Mouse (Mus musculus): ENCODE measurements around the gene Rbm25. TPM values are rescaled to one million over a fixed set of nuclear protein-coding genes. Genes with fewer than 3 reads are reported as not detected.
A peak's percentile ranks its signal among the peaks of the same experiment; 100 is the strongest.

Gene Rbm25
- polyA plus RNA-seq, 1 experiment from 2014 or later, result 199 TPM

GRCm38 (mm10) chr12:83686575-83687350 is 55.7 kb downstream of the Rbm25 start:
- DNase-seq (ENCODE audit: low spot score), result peak; percentile 38
- no peak overlapping the region for H3K9ac ChIP-seq (ENCODE audit: low read depth, low read length)
- peaks cover 4% of the 10 kb centered on the region; the same call in 1 of the 2 replicates for H3K4me1 ChIP-seq (replicated peaks; ENCODE audit: insufficient read depth, low read length)
- H3K27ac ChIP-seq, result peak overlapping the region; percentile 95
- H3K9me3 ChIP-seq (replicated peaks; ENCODE audit: low read length), result no peaks in the 10 kb centered on the region
- ATAC-seq (replicated peaks; ENCODE audit: low FRiP score, low read depth), result 0 out of 2 replicates have a peak, but pooled peaks have one; percentile 38
- no peak overlapping the region for H3K4me3 ChIP-seq (replicated peaks; ENCODE audit: low read depth, low read length)
- 81% methylated on average over 9 of the region's 9 CpGs for WGBS
- no peaks in the 10 kb centered on the region for H3K27me3 ChIP-seq (ENCODE audit: insufficient read depth, low read length)
- H3K36me3 ChIP-seq (ENCODE audit: insufficient read depth, low read length), result peaks cover 10% of the 10 kb centered on the region; the same call in 1 of the 2 replicates
- TF ChIP-seq CTCF (IDR thresholded peaks at IDR 0.05; ENCODE audit: low read depth), result peak; percentile 19; the same call in 1 of the 2 replicates
- no peak overlapping the region for H3K4me2 ChIP-seq (ENCODE audit: low read length)

DNA sequence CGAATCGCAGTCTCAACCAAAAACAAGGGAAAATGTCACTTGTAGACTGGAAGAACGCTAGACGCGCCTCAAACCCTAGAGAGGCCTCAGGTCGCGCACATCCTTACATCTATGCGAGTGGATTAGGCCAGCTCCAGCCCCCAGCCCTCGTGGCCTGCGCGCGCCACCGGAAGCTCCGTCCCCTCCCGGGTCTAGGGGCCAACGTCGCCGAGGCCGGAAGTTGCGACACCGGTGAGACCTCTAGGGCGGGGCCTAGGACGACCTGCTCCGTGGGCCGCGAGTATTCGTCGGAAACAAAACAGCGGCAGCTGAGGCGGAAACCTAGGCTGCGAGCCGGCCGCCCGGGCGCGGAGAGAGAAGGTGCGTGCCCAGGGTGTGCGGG is 56.9 kb downstream of the Rbm25 start, which contains the start of gene Psen1:
Psen1 (plus strand) TSS at position 219 of the 382 bp plus-strand sequence.
- Histone ChIP-seq H3K4me3 (replicated peaks; ENCODE audit: low read depth, low read length) (peak within 1 kb of the TSS; percentile 82), H3K27me3 (ENCODE audit: insufficient read depth, low read length) (no peaks in the 10 kb centered on the region), H3K36me3 (ENCODE audit: insufficient read depth, low read length) (0 out of 2 replicates have a peak, but pooled peaks cover 4% of the 10 kb centered on the region), H3K27ac (peak within 1 kb of the TSS; percentile 95), H3K9ac (ENCODE audit: low read depth, low read length) (peak within 1 kb of the TSS; percentile 84), H3K4me2 (ENCODE audit: low read length) (peak within 1 kb of the TSS; percentile 78), H3K4me1 (replicated peaks; ENCODE audit: insufficient read depth, low read length) (peaks cover 4% of the 10 kb centered on the region; the same call in 1 of the 2 replicates), H3K9me3 (replicated peaks; ENCODE audit: low read length) (no peaks in the 10 kb centered on the region)
- 0% methylated on average over 38 of the region's 38 CpGs for WGBS
- ATAC-seq (replicated peaks; ENCODE audit: low FRiP score, low read depth) (peak; percentile 97), DNase-seq (ENCODE audit: low spot score) (peak; percentile 96)
- TF ChIP-seq CTCF (IDR thresholded peaks at IDR 0.05; ENCODE audit: low read depth), result no peak

DNA sequence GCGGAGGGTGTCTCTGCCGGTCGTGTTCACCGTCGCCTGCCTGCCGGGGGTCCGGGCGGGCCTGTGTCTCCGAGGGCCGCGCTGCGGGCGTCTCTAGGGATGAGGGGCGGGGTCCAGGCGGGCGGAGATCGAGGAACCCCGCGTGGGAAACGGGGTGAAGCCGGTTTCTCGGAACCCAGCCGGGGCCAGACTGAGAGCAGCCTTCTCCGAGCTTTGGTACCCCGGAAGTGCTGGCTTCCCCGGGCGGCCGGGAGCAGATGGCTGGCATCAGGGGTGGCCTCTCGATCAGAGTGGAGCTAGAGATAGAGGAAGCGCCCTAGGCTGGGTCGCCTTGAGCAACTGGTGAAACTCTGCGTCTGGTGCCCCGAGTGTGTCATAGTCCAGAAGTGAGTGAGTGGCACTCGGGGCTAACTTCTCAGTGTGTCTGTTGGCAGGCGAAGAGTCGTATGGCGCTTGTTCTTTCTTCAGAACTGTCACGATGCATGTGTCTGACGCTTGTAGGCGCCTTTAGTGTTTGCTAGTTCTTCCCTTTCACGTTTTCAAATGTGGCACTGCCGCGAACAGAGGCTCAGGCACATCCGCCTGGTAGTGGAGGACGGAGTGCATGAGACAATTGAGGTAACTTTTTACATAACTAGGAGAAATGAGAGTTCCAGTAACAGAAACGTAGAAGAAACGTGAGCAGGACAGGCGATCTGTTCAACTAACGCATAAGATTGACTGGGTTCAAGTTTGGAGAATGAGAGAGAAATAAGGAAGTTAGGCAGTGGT is 57.5 kb downstream of the Rbm25 start:
- no peaks in the 10 kb centered on the region for H3K9me3 ChIP-seq (replicated peaks; ENCODE audit: low read length)
- under 1% methylated on average over 49 of the region's 49 CpGs for WGBS
- H3K4me2 ChIP-seq (ENCODE audit: low read length), result peak overlapping the region; percentile 78
- no peak for TF ChIP-seq CTCF (IDR thresholded peaks at IDR 0.05; ENCODE audit: low read depth)
- peak overlapping the region; percentile 84 for H3K9ac ChIP-seq (ENCODE audit: low read depth, low read length)
- peak overlapping the region; percentile 82 for H3K4me3 ChIP-seq (replicated peaks; ENCODE audit: low read depth, low read length)
- peaks cover 4% of the 10 kb centered on the region; the same call in 1 of the 2 replicates for H3K4me1 ChIP-seq (replicated peaks; ENCODE audit: insufficient read depth, low read length)
- peak overlapping the region; percentile 95 for H3K27ac ChIP-seq
- no peaks in the 10 kb centered on the region for H3K27me3 ChIP-seq (ENCODE audit: insufficient read depth, low read length)
- DNase-seq (ENCODE audit: low spot score) (peak; percentile 64), ATAC-seq (replicated peaks; ENCODE audit: low FRiP score, low read depth) (peak; percentile 77)
- 0 out of 2 replicates have a peak, but pooled peaks cover 2% of the 10 kb centered on the region for H3K36me3 ChIP-seq (ENCODE audit: insufficient read depth, low read length)

DNA sequence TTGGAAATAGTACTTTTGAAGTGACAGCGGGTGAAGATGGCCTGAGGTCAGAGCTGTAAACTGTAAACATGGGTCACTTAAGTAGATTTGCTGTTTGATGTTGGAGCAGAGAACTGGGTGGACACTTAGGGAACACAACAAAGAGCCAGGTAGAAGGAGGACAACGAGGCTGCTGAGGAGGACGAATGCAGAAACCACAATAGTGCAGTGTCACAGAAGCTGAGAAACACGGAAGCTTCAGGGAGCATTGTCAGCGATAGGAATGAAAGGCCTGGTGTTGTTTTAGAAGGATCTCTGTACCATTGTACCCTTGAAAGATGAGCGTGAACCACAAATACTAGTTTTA is 58.0 kb downstream of the Rbm25 start:
- Histone ChIP-seq H3K4me1 (replicated peaks; ENCODE audit: insufficient read depth, low read length) (peaks cover 4% of the 10 kb centered on the region; the same call in 1 of the 2 replicates), H3K27ac (peak overlapping the region; percentile 95), H3K4me2 (ENCODE audit: low read length) (peak overlapping the region; percentile 78), H3K27me3 (ENCODE audit: insufficient read depth, low read length) (no peaks in the 10 kb centered on the region), H3K36me3 (ENCODE audit: insufficient read depth, low read length) (no peaks in the 10 kb centered on the region), H3K9me3 (replicated peaks; ENCODE audit: low read length) (no peaks in the 10 kb centered on the region), H3K4me3 (replicated peaks; ENCODE audit: low read depth, low read length) (peak overlapping the region; percentile 82), H3K9ac (ENCODE audit: low read depth, low read length) (peak overlapping the region; percentile 84)
- ATAC-seq (replicated peaks; ENCODE audit: low FRiP score, low read depth) (no peak), DNase-seq (ENCODE audit: low spot score) (peak; percentile 16)
- TF ChIP-seq CTCF (IDR thresholded peaks at IDR 0.05; ENCODE audit: low read depth), result no peak
- WGBS, result 14% methylated on average over 6 of the region's 6 CpGs

- H3K9ac ChIP-seq (ENCODE audit: low read depth, low read length), result no peak overlapping the region
- 87% methylated on average over 5 of the region's 5 CpGs for WGBS
- H3K27ac ChIP-seq, result no peak overlapping the region
- no peak overlapping the region for H3K4me2 ChIP-seq (ENCODE audit: low read length)
- H3K27me3 ChIP-seq (ENCODE audit: insufficient read depth, low read length), result no peaks in the 10 kb centered on the region
- H3K4me3 ChIP-seq (replicated peaks; ENCODE audit: low read depth, low read length), result no peak overlapping the region
- peaks cover 11% of the 10 kb centered on the region; the same call in 1 of the 2 replicates for H3K4me1 ChIP-seq (replicated peaks; ENCODE audit: insufficient read depth, low read length)
- TF ChIP-seq CTCF (IDR thresholded peaks at IDR 0.05; ENCODE audit: low read depth), result no peak
- ATAC-seq (replicated peaks; ENCODE audit: low FRiP score, low read depth) (no peak), DNase-seq (ENCODE audit: low spot score) (no peak)
- H3K36me3 ChIP-seq (ENCODE audit: insufficient read depth, low read length), result no peaks in the 10 kb centered on the region
- no peaks in the 10 kb centered on the region for H3K9me3 ChIP-seq (replicated peaks; ENCODE audit: low read length)
Observed at GRCm38 (mm10) chr12:83694011-83694410, 63.0 kb downstream of the Rbm25 start.

DNA sequence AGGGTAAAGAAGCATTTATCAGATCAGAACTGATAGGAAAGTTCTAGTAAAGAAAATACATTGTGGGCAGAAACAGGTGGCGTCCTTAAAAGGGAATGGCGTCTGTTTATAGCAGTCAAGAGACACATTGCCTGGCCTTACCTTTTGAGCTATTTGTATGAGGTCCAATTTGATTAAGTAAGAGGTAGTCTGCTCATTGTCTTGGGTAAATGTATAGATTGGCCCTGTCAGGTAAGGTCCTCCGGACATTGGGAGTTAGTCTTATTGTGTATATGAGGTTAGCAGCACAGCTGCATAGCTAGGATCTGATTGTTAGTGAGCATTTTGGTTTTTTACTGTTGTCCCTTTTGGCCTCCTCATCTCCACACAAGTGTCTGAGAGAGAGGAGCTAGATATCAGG is 63.6 kb downstream of the Rbm25 start:
- no peak for TF ChIP-seq CTCF (IDR thresholded peaks at IDR 0.05; ENCODE audit: low read depth)
- no peak for DNase-seq (ENCODE audit: low spot score)
- peaks cover 13% of the 10 kb centered on the region; the same call in 1 of the 2 replicates for H3K4me1 ChIP-seq (replicated peaks; ENCODE audit: insufficient read depth, low read length)
- H3K4me2 ChIP-seq (ENCODE audit: low read length), result no peak overlapping the region
- 89% methylated on average over 3 of the region's 3 CpGs for WGBS
- no peaks in the 10 kb centered on the region for H3K9me3 ChIP-seq (replicated peaks; ENCODE audit: low read length)
- no peak for ATAC-seq (replicated peaks; ENCODE audit: low FRiP score, low read depth)
- no peaks in the 10 kb centered on the region for H3K36me3 ChIP-seq (ENCODE audit: insufficient read depth, low read length)
- no peak overlapping the region for H3K4me3 ChIP-seq (replicated peaks; ENCODE audit: low read depth, low read length)
- no peak overlapping the region for H3K9ac ChIP-seq (ENCODE audit: low read depth, low read length)
- H3K27ac ChIP-seq, result no peak overlapping the region
- H3K27me3 ChIP-seq (ENCODE audit: insufficient read depth, low read length), result no peaks in the 10 kb centered on the region
